Mouse (Mus musculus): ENCODE results near the gene Ccl7.

The Ccl7 gene

DNA sequence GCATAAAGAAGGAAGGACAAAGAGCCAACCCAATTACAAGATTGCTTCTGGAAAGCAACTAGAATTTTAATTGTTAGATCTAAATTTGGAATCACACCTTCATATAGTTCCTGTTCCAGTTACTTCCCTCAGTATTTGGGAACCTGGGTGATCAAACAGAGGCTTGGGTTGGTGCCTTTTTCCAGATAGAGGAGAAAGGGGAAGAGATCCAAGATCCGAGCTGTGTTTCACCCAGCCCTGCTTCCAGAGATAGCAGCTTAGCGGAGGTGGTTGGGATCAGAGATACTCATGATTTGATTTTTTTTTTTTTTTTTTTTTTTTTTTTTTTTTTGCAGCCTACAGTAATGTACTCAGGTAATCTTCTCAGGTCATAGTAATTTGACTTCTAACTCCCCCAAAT, 9.7 kb upstream of the Ccl7 start:
- no peak for DNase-seq

DNA sequence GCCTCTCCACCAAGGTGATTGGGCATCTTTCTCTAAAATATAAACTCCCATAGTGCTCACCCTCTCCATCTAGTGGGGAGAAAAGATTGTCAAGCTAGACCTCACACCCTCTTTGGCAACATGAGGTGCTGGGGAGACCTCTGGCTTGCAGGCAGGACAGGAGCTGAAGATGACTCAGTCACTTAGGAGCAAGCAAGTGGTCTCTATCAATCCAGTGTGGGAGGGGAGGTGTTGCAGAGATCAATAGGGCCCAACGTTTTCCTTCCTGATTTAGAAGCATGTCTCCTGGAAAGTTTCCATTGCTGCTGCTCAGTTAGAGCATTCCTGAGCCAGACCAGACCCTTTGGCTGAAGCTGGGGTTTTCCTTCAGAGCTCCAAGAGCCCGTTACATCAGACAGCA, 7.0 kb upstream of the Ccl7 start, which contains the start of gene Gm17268:
Gene Gm17268, minus strand, starts transcription at position 28 of the 400 bp plus-strand sequence.
- DNase-seq = peak; percentile 91

DNA sequence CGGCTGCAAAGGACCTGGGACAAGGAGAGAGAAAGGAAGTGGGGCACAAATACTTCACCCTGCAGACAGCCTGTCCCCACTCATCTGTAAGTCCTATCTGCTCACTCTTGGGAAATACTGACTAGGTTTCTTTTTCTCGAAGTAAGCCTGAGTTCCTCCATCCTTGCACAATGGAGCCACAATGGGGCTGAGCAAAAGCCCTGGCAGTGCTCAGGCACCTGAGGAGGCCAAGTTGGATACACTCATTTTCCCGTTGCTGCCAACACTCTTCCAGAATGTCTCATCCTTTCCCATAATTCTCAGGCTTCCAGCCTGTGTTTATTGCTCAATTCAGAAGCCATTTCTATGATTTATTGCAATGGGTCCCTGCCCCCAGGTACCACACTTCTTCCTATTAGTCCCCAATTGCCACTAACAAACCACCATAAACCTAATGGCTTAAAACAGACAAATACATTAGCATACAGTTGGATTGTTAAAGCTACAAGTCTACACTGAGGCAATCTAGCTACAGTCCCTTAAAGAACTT, 6.3 kb upstream of the Ccl7 start:
- DNase-seq = peak; percentile 93

GRCm38 (mm10) chr11:82041671-82042080, 3.8 kb upstream of the Ccl7 start:
- no peak for DNase-seq

- peak; percentile 95 for DNase-seq
Measured at GRCm38 (mm10) chr11:82047746-82048415, 2.4 kb downstream of the Ccl7 start.

- DNase-seq = peak; percentile 93
Measured at GRCm38 (mm10) chr11:82053849-82054248, 8.3 kb downstream of the Ccl7 start.

GRCm38 (mm10) chr11:82057646-82058045, 12.1 kb downstream of the Ccl7 start, which contains the start of gene Ccl11:
Ccl11 (plus strand) TSS chr11:82057823.
- DNase-seq = peak; percentile 92

- DNase-seq = peak; percentile 94
Measured at GRCm38 (mm10) chr11:82062226-82062625, 16.7 kb downstream of the Ccl7 start.

DNA sequence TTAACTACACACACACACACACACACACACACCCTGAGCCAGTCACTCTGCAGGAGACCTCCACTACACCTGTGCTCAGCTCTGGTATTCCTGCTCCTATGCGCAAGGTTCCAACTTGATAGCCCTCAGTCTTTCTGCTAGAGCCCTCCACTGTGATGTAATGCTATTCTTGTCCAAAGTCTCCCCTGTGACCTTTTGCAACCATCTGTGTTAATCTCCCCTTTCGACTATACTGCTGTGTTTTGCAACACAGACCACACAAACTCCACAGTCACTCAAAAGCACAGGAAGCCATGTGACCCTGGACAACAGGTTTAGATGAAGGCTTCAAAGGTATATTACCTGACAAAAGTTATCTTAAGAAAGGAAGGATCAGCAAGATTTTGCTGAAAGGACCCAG, 17.9 kb downstream of the Ccl7 start:
- peak; percentile 93 for DNase-seq

GRCm38 (mm10) chr11:82066953-82067571, 21.6 kb downstream of the Ccl7 start:
- peak; percentile 78 for DNase-seq

- DNase-seq = peak; percentile 94
Measured at GRCm38 (mm10) chr11:82071076-82071475, 25.6 kb downstream of the Ccl7 start.

GRCm38 (mm10) chr11:82072374-82072773, 26.9 kb downstream of the Ccl7 start:
- peak; percentile 85 for DNase-seq

DNA sequence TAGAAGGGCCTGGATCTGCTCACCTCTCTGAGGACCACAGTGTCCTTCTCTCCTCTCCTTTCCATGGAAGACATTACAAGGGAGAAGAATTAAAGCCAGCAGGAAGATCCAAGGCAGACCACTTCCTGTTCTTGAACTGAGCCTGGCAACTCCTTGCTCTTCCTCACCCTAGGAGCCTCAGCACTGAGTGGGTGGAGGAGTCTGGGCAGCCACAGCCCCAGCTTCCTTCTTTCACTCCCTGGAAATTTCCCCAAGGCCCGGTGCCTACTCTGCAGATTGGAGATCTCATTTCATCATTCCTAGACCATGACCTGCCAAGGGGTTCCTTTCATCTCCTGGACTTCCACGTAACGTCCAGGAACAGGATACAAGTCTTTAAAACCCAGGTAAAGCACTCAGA, 27.5 kb downstream of the Ccl7 start:
- peak; percentile 92 for DNase-seq

DNA sequence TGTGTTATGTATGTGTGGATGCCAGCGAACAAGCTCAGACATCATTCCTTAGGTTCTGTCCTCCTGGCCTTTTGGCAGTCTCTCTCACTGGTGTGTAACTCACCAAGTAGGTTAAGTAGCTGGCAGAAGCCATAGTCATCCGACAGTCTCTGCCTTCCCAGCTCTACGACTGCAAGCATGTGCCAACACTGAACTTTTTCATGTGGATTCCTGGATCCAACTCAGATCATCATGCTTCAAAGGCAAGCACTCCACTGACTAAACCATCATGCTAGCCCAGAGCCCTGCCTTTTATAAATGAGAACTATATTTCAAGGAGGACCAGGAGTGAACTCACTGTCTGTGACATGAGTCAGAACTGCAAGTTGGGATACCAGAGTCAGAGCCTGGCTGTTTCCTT, 28.2 kb downstream of the Ccl7 start:
- peak; percentile 78 for DNase-seq

DNA sequence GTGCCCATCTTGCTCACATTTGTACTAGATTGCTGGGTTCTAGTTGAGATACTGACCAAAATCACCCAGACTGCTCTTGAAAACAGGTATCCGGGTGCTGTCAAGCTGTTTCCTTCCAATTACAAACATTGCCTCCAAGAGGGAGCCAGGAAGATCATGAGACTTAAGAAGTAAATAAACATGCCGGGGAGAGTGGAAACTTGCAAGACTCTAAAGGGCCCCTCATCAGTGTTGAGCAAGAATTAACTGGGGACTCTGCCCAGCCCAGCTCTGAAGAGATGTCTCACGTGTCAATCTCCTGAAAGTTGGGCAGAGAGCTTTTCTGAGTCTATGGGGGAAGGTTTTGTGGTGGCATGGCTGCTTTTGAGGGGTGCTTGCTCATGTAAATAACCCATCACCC, 31.5 kb downstream of the Ccl7 start:
- peak; percentile 79 for DNase-seq

GRCm38 (mm10) chr11:82078136-82078730, 32.7 kb downstream of the Ccl7 start:
- peak; percentile 76 for DNase-seq

- DNase-seq = peak; percentile 86
Measured at GRCm38 (mm10) chr11:82080865-82081264, 35.4 kb downstream of the Ccl7 start.

- DNase-seq = no peak
Measured at GRCm38 (mm10) chr11:82084360-82084759, 38.8 kb downstream of the Ccl7 start.

All from heart, adult 11 months (tissue).